Mouse (Mus musculus) adrenal gland, postnatal 14 days (tissue): ENCODE results near the gene Exoc4. TPM values are rescaled to one million over a fixed set of nuclear protein-coding genes. Genes with fewer than 3 reads are reported as not detected.

ENCODE experiments used
- DNase-seq: peaks from one replicate; pipeline ENCODE4 v3.0.0; 2021; ENCODE audit warnings: mixed read lengths
- total RNA-seq: library from RNA; stranded (reverse); gene quantifications from 2 replicates; pipeline ENCODE4 v1.2.3, GENCODE M21; 2021

The Exoc4 gene
- total RNA-seq, 1 experiment from 2014 or later: 40.2 TPM

DNA sequence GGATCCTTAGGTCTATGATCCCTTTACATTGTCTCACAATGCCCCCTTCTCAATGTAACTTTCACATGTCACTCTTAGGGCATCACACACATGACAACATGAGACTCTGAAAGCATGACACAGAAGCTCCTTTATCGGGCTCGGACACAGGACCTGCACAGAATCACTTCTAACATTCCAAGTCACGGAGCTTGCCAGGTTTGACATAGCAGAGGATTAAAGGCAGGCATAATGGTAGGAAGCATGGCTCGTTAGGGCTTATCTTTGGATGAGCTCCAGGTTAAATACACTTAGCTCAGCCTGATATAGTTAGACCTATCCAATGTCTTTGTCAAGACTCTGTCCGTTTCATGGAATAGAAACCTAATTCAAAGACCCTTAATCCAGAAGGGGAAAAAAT lies 690.3 kb downstream of the Exoc4 start:
- DNase-seq: no peak

DNA sequence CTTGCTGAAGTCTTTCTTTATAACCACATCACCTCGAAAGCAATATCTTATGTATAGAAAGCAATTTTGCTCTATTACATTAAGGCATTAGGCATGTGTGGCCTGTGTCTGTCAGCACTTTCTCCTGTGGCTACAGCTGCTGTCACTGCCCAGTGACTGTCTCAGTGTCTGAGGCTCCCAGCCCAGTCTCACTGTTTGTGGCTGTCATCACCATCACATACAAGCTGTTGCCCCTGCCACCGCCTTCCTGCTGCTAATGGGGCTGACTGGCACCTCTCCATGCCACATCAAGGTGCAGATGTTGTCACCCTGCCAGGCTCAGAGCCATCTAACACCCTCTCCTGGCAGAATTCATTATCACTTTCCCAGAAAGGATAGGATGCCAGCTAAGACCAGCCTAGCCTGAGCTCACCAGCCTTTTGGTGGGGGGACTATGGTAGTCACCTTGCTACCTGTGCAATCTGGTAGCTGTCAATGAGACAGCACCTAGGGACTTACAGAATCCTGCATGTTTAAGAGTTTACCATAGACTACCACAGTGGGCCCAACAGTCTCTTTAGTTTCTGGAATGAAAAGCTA lies 698.1 kb downstream of the Exoc4 start:
- peak; percentile 7 for DNase-seq

DNA sequence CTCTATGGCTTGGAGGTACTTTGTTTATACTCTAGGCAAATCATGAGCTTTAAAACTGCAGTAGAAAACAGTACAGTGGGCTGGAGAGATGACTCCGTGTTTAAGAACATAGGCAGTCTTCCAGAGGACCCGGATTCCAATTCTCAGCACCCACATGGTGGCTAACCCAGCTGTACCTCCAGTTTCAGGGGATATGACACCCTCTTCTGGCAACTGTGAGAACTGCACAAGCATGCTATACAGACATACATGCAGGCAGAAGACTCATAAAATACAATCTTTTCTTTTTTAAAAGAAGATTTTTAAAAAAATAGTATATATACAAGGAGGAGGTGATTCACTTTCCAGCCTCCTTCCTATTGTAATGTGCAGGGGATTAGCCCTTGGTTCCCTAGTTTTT lies 701.2 kb downstream of the Exoc4 start:
- no peak for DNase-seq

DNA sequence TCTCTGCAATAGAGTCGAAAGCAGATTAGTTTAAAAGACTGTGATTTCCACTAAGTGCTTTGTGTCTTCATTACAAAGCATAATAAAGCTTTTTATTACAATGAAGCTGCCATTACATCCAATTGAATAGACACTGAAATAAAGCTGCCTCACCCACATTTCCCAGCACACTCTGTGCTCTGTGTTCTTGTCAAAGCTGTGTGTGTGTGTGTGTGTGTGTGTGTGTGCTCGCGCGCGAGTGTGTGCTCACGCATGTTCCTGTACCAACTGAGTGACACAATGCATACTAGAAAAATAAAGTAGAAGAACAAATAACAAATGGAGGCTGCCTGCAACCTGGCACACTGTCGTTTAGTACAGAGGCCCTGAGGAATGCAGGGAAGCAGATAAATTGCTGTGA lies 706.6 kb downstream of the Exoc4 start:
- DNase-seq: no peak

- DNase-seq: peak; percentile 10
Observed at GRCm38 (mm10) chr6:33958281-33958680, 709.4 kb downstream of the Exoc4 start.

DNA sequence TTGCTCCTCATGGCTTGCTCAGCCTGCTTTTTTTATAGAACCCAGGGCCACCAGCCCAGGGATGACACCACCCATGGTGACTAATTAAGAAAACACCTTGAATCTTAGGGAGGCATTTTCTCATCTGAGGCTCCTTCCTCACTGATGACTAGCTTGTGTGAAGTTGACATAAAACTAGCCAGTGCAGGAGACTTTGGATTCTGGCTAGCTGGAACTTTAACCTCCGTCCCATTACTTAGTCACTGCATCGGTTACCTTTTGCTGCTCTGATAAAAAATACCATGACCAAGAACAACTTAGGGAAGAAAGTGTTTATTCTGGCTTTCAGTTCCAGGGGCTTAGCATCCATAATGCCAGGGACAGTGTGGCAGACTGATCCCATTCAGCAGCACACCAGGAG lies 711.9 kb downstream of the Exoc4 start:
- no peak for DNase-seq

DNA sequence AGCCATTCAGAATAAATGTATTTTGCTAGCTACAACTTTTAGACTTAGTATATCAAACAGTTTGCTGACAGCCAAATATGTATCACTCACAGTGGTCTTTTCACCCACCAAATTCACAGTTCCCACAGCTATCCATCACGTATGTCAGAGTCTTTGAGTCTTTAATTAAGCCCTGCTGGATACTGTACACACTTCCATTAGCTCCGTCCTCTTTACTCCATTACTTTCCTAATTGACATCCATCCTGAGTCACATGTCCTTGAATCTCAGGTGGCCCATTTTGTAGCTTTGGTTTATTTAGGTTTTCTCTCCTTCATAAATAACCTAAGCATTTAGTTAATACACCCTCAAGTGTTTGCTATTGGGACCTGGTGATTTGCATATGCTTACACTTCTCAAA lies 714.2 kb downstream of the Exoc4 start:
- DNase-seq: no peak

DNA sequence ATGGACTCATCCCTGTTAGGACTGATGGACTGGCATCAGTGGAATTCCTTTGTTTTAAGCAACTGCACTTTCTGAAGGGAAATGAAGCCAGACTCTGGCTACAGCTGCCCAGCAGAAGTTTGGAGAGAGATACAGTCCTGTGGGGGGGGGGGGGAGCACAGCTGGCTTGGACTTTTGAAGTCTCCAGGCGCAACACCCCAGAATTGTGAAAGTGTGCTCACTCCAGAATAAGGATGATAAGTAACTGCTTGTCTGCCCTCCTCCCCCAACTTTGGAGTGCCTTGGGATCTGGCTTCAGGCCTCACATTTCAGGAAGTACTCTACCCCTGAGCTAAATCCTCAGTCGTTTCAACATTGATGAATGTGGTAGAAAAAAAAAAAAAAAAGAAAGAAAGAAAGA lies 716.7 kb downstream of the Exoc4 start:
- no peak for DNase-seq

- DNase-seq: no peak
Observed at GRCm38 (mm10) chr6:33968746-33969145, 719.9 kb downstream of the Exoc4 start.

DNA sequence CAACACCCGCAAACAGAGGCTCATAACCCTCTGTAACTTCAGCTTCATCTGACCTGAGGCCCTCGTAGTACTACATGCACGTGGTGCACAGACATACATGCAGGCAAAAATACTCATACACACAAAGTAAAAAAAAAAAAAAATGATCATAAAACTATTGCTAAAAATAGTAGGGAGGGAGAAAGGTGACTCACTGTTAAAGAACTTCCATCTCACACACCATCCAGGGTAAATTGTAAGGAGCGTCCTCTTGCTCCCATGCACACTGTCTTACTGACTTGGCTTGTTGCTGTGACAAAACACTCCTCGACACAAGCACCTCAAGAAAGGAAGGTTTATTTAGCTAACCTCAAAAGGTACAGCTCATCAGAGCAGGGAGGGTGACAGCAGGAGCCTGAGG lies 723.9 kb downstream of the Exoc4 start:
- no peak for DNase-seq

DNA sequence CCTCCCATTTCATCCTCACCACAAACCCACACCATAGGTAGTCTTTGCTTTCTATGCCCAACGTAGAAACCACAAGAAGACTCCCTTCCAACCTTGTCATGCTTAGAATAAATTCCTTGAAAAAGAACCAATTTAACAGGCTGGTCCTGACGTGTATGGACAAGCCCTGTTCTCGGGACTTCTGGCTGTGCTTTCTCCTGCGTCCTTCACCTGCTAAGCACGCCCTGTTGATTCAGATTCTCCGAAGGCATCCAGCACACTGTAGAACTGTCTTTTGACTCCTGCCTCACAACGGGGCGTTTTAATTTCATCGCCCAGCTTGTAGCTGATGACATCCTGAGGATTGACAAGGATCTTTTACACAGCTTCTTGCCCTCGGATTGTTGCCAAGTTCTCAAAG lies 727.7 kb downstream of the Exoc4 start:
- DNase-seq: no peak

DNA sequence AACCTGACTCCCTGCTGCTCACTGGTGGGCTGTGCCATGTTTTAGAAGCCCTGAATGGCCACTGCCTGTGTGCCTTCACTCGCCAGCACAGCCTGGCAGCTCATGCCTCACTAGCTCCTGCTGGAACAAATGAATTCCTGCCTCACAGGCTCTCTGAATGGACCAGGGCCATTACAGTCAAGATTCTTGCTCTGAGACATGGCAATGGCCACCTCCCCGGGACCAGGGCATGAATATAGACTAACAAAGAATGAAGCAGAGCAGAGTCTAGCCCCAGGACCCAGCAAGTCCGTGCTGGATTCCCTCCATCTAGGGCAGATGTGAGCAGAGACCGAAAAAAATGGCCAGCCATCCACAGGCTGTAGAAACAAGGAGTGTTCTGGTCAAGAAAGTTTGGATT lies 728.6 kb downstream of the Exoc4 start:
- DNase-seq: no peak

- no peak for DNase-seq
Observed at GRCm38 (mm10) chr6:33977880-33978279, 729.0 kb downstream of the Exoc4 start.

DNA sequence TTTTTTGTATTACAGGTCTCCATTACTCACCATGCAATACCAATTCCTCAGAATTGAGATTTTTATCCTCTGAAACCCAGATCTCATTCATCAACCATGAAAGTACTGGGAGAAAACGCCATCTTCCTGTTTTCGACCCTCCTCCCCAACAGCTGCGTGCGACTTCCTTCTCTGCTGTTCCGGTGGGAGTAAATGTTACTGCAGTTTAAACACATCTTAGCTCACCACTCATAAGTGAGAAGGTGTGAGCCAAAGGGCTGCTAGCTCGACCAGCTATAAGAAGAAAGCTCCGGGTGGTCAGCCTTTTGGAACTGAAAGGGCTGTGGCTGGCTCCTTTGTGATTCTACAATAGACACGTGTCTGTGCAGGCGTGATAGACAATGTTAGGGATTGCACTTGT lies 733.8 kb downstream of the Exoc4 start:
- no peak for DNase-seq

- no peak for DNase-seq
Observed at GRCm38 (mm10) chr6:33987132-33987531, 738.2 kb downstream of the Exoc4 start.

- DNase-seq: no peak
Observed at GRCm38 (mm10) chr6:33992213-33993034, 743.5 kb downstream of the Exoc4 start.

DNA sequence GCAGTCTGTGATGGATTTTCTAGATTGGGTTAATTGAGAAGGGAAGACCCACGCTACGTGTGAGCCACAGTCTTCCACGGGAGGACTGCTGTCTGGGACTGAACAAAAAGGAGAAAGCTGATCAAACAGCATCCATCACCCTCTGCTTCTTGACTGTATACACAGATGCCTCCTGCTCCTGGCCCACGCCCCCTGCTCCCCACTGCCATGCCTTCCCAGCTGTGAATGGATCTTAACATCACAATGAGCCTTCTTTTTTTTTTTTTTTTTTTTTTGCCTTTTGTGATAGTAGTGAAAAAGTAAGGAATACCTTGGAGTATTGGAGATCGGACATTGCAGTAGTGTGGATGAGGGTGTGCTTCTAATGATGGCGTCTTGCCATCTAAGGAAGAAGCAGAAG lies 745.0 kb downstream of the Exoc4 start:
- DNase-seq: no peak

GRCm38 (mm10) chr6:33998590-33998989 lies 749.7 kb downstream of the Exoc4 start:
- no peak for DNase-seq

DNA sequence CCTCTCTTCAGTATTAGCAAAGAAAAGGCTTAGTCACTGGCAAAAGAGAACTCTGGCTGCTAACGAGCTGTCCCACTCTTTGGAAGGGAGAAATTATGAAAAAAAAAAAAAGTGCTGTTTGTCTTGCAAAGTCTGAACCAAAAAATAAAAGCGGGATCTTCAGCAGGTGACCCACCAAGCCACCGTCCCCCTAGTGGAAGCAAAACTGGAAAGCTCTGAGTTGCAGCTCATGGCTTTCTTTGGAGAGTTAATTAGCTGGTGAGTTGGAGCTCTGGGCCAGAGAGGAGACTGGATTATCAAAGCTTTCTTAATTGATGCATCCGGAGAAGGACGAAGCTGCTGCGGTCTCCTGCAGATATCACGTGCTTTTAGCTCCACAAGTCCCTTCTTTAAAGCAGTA lies 750.6 kb downstream of the Exoc4 start:
- no peak for DNase-seq

- no peak for DNase-seq
Observed at GRCm38 (mm10) chr6:34000644-34001043, 751.8 kb downstream of the Exoc4 start.

DNA sequence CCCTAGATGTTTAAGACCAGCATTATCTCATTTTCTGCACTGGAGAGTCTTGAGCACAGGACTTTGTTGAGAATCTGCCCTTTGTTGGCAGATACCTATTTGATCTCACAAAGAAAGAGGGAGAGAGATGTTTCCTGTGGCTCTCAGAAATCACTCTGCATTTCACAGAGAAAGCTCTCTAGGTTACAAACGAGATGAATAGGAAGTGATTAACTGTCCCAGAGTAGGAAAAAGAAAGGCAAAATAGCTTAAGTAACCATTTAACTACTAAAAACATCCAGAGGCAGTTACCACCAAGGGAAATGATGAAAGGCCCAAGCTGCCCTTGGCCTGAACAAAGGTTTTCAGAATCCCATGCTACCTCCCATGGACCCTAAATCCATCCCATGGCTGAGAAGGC lies 754.1 kb downstream of the Exoc4 start:
- no peak for DNase-seq

GRCm38 (mm10) chr6:34013469-34013868 lies 764.6 kb downstream of the Exoc4 start:
- no peak for DNase-seq
